Mouse (Mus musculus) olfactory bulb, adult 2 months (tissue): Measurements from ENCODE around the gene Rcn3.

ENCODE experiments used
- CTCF ChIP-seq: fragments of 200-500 bp; IDR thresholded peaks from 2 replicates; pipeline ENCODE4 v1.5.1; 2012; ENCODE audit warnings: low read depth, mild to moderate bottlenecking, low read length, moderate library complexity; ENCODE audit not compliant: insufficient read depth
- POLR2A ChIP-seq: fragments of 200-500 bp; IDR thresholded peaks from 2 replicates; pipeline ENCODE4 v1.6.1; 2012; ENCODE audit warnings: mild to moderate bottlenecking, low read depth, low read length, moderate library complexity; ENCODE audit not compliant: insufficient read depth

DNA sequence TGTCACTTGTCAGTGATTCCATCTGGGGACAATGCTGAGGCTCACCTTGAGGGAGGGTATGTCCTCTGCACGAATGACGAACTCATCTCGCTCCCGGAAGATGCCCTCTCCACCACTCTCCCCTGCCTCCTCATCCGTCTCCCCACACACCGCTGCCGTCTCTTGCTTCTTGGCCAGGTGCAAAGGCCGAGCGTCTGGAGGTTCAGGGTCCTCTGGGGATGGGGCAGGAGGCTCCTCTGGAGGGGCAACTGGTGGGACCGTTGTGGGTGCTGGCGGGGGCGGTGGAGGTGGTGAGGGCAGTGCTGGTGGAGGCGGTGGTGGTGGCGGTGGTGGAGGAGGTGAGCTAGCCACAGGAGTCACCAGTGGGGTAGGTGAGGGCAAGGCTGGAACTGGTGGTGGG, 48.7 kb downstream of the Rcn3 start:
- no peak for TF ChIP-seq POLR2A
- no peak for TF ChIP-seq CTCF
